Mouse (Mus musculus) neural tube, embryonic 12.5 days (tissue): ENCODE results near the gene Cstf1. TPM values are rescaled to one million over a fixed set of nuclear protein-coding genes. Genes with fewer than 3 reads are reported as not detected.

Experiments used
- polyA plus RNA-seq: library from polyadenylated mRNA; unstranded; fragments of >200 nt; fragmentation: Nextera tagmentation; extraction: Ambion mirVana; gene quantifications from 2 replicates; pipeline ENCODE4 v1.2.1, GENCODE M21; 2016

Gene Cstf1
- polyA plus RNA-seq, 1 experiment from 2014 or later: 37.7 TPM

Other genes with a start within 250 kb of the Cstf1 start
- gene Mc3r, start 122.2 kb upstream of the Cstf1 start, polyA plus RNA-seq: not detected in 2 replicates
- gene Fam210b, start 25.1 kb upstream of the Cstf1 start, polyA plus RNA-seq: 31.0 and 35.6 TPM in 2 replicates
- gene Aurka, start 146 bp upstream of the Cstf1 start, polyA plus RNA-seq: 84.6 and 87.3 TPM in 2 replicates
- 0.18 and 0.43 TPM in 2 replicates for gene Cass4, start 23.1 kb downstream of the Cstf1 start, polyA plus RNA-seq
- gene Rtf2, start 69.9 kb downstream of the Cstf1 start, polyA plus RNA-seq: 102 and 105 TPM in 2 replicates
- 1.5 and 2.0 TPM in 2 replicates for gene Gcnt7, start 87.9 kb downstream of the Cstf1 start, polyA plus RNA-seq
- gene Fam209, start 101.8 kb downstream of the Cstf1 start, polyA plus RNA-seq: 0.51 TPM in 1 of 2 replicates, not detected in the other
- gene Tfap2c, start 178.9 kb downstream of the Cstf1 start, polyA plus RNA-seq: 1.0 and 1.1 TPM in 2 replicates